Mouse (Mus musculus) left cerebral cortex, postnatal 25 days (tissue): ENCODE results near the gene Cables2. TPM values are rescaled to one million over a fixed set of nuclear protein-coding genes. Genes with fewer than 3 reads are reported as not detected.

Source experiments
- DNase-seq, 2 experiments: peaks; one replicate each; pipeline ENCODE4 v3.0.0; 2022; ENCODE audit warnings: low spot score in 2 of 2, mixed read lengths in 1 of 2
- intact Hi-C: fragments of 180-260 bp; cut with DNase I; formaldehyde crosslinking; loops from one replicate; pipeline ENCODE4 v1.15.1; 2025
- total RNA-seq, 2 experiments: library from RNA; stranded (reverse); gene quantifications; 2 replicates each; pipeline ENCODE4 v1.2.3; 2021

Gene Cables2
- 10 to 100 TPM; 23.9 to 30.4 TPM for total RNA-seq

- intact Hi-C loops = loop anchor here (2.0 to 10.0 kb wide), 2 partner anchors 305 to 501 kb away; partner anchors contain the start of gene Bhlhe23
- peak; percentile 91 to 97 for DNase-seq
These were observed at the start of gene Cables2 for GRCm38 (mm10) chr2:180273394-180274244. Cables2 (minus strand) TSS chr2:180273496.

DNA sequence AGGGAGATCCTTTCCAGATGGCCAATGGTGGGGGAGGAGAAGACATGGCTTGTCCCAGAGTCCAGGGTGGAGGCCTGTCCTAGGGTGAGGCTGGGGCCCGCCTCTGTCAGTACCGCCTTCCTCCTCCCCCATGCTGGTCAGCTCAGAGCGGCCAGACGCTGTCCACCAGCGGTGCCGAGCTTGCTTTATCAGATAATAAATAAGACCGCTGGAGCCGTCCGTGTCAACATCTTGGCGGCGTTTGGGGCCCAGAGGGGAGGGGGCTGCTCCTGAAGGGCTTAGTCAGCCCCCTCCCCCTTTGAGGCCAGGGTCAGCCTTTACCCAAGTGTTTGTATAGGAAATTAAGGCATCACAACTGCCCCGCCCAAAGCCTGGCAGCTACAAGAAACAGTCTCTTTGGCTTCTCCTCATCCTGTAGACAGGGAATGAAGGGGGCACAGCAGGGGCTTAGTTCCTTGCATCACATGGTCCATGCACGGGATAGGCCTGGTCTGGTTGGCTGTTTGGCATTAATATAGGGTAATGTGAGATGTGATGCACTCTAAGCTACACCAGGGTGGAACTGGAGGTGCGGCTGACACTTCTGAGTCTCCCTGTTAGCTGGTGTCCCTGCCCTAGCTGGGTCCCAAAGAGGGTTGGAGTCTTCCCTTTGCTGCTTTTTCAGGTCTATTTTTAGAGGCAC lies 49.5 kb upstream of the Cables2 start:
- intact Hi-C loops = no loop called here
- DNase-seq = no peak

DNA sequence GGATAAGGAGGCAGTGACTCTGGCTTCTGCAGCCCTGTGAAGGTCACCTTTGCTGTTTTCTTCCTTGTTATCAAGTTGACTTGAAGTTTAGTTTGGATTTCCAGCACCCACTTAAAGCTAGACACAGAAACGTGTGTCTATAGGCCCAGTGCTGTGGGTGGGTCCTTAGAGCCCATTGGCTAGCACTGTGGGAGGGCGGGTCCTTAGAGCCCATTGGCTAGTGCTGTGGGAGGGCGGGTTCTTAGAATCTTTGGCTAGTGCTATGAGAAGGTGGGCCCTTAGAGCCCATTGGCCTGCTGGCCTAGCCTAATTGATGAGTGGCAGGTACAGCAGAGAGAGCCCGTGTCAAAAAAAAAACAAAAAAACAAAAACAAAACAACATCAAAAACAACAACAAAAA lies 46.9 kb upstream of the Cables2 start:
- intact Hi-C loops = no loop called here
- DNase-seq = no peak

GRCm38 (mm10) chr2:180317591-180317990 lies 44.3 kb upstream of the Cables2 start:
- intact Hi-C loops = no loop called here
- DNase-seq = no peak

DNA sequence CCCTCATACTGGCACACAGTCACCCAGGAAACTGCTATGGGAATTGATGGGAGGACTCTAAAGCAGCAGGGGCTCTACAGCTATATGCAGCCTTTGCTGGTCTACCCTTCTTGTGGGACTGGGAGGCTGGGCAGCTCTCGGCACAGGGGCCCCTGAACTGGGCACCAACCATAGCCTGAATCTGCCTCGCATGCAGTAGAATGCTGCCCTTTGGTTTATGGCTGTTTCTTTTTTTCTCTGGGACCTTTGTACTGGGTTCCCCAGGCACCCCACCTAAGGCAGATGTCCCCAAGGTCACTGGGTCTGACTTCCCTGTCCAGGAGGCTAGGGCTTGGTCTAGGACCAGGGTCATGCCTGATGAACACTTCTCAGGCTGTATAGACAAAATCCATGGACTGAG lies 41.0 kb upstream of the Cables2 start:
- intact Hi-C loops = no loop called here
- no peak for DNase-seq

DNA sequence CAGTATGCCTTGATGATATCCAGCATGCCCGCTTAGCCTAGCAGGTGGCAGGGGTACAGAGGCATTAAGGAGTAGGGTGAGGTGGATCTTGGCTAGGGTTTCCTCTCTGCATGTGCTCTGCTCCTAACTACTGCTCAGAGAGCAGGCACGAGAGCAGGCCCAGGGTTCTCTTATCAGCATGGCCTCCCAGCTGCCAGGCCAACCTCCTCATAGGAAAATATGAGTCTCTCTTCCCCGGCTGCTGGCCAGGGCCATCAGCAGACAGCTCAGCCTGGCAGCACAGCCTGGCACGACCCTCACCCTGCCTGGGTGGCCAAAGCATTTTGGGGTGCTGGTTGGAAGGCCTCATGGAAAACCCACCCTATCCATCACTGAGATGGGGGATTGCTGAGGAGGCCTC lies 37.9 kb upstream of the Cables2 start:
- intact Hi-C loops = no loop called here
- no peak for DNase-seq

- no peak for DNase-seq
- intact Hi-C loops = no loop called here
These were observed 34.4 kb upstream of the Cables2 start for GRCm38 (mm10) chr2:180307680-180308079.

- no peak for DNase-seq
- intact Hi-C loops = no loop called here
These were observed 33.3 kb upstream of the Cables2 start for GRCm38 (mm10) chr2:180306423-180307168.

DNA sequence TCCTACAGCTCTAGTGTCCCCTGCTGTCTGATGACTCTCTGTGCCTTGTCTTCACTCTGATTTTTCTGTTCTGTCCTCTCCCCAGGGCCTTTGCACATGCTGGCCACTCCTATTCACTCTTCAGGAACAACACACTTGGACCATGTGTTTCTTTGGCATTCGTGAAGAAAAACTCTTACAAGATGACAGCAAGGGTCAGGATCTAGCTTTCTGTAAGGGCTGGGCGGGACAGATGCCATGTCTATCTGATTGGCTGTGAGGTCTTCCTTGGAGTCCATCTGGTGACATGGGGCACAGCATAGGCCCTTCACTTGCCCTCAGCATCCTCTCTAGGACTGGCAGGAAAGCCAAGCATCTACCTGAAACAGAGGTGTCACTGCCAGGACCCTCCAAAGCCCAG lies 32.7 kb upstream of the Cables2 start:
- no peak for DNase-seq

GRCm38 (mm10) chr2:180305490-180305889 lies 32.2 kb upstream of the Cables2 start:
- intact Hi-C loops = no loop called here
- DNase-seq = no peak

More for the DNA sequence above, 32.7 kb upstream of the Cables2 start:
- intact Hi-C loops = no loop called here

- intact Hi-C loops = no loop called here
These were observed 31.3 kb upstream of the Cables2 start for GRCm38 (mm10) chr2:180304554-180304953.

GRCm38 (mm10) chr2:180303468-180303867 lies 30.2 kb upstream of the Cables2 start:
- intact Hi-C loops = no loop called here
- DNase-seq = no peak

More at GRCm38 (mm10) chr2:180304554-180304953, 31.3 kb upstream of the Cables2 start:
- no peak for DNase-seq

GRCm38 (mm10) chr2:180302201-180302600 lies 28.9 kb upstream of the Cables2 start:
- DNase-seq = no peak
- intact Hi-C loops = no loop called here

- intact Hi-C loops = no loop called here
- DNase-seq = no peak
These were observed 27.5 kb upstream of the Cables2 start for GRCm38 (mm10) chr2:180300771-180301170.

DNA sequence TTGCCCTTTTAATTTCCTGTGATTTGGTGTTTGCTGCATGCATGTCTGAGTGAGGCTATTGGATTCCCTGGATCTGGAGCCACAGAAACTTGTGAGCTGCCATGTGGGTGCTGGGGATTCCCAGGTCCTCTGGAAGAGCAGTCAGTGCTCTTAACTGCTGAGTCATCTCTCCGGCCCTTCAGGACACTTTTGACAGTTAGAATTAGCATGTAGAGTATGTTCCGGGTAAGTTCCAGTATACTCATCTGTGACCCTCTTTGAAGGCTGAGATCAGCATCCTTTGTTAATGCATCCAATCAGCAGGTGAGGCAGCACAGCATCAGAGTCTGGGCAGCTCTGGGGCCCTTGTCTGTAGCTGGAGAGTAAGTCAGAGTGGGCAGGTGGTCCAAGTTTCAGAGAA lies 27.0 kb upstream of the Cables2 start:
- DNase-seq = no peak
- intact Hi-C loops = no loop called here

GRCm38 (mm10) chr2:180292906-180293305 lies 19.6 kb upstream of the Cables2 start:
- intact Hi-C loops = no loop called here
- DNase-seq = no peak

DNA sequence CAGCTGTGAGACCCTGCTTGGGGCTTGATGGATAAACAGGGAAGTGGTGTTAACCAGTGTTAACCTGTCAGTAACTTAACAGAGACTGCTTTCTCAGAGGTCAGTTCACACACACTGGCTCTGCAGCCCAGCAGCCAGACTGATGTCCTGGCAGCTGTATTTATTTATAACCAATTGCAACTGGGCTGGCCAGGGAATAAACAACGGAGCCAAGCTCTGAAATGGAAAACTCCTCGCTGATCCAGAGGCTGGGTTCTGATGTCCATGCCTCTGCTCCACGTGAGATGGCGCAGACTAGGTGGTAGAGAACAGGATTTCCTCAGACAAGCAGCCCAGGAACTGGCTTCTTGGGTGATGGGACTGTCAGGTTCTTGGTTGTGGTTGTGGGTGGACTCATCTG lies 18.7 kb upstream of the Cables2 start:
- intact Hi-C loops = no loop called here
- DNase-seq = no peak

GRCm38 (mm10) chr2:180291566-180291965 lies 18.3 kb upstream of the Cables2 start:
- no peak for DNase-seq
- intact Hi-C loops = no loop called here

DNA sequence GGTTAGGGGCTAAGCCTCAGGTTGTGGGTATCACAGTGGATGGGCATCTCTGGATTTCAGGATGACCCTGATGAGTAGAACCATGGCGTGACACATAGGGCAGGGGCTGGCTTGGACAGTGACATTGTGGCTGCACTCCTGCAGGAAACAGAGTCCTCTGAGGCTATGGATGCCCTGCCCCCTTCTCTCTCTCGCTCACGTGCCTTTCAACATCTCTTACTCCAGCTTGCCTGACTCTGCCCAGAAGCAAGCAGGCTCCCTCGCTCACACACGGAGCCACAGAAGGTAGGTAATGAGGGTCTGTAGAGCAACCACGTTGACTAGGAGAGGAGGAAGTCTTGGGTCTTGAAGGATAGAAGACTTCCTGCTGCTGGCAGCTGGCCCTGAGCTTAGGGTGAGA lies 17.2 kb upstream of the Cables2 start:
- DNase-seq = no peak
- intact Hi-C loops = no loop called here

DNA sequence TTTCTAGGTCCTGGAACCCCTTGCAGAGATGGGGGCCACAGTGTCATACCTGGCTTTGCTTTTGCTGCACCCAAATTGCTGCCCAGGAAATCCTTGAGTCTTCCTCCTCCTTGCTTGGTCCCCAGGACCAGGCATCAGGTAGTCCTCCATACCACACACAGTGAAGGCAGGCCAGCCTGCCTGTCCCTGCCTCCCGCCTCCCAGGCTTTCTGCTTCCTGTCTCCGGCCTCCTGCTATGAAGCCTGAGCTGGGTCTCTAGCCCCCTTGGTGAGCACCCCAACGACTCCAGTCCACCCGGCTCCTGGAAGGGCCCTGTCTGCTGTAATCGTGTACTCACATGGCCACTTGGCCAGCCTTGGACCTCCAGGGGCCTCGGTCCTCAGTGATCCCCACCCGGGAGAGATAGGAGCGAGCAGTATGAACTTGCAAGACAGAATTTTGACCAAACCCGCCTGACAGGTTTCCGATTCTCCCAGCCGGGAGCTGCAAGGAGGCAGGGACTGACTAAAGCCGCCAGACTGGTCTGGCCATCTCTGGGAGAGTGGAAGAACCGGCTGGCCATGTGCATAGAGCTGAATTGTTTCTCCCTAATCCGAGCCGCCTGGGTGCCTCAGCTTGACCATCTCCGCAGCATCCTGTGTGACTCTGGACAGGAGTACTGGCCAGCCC lies 16.3 kb upstream of the Cables2 start, which contains the start of gene Rbbp8nl:
Gene Rbbp8nl (minus strand): TSS at position 440 of the 669 bp plus-strand sequence.
- DNase-seq = no peak
- intact Hi-C loops = no loop called here
